Mouse (Mus musculus): Measurements from ENCODE around the gene Grin3b. TPM values are rescaled to one million over a fixed set of nuclear protein-coding genes. Genes with fewer than 3 reads are reported as not detected.

Grin3b gene
- polyA plus RNA-seq, 1 experiment from 2014 or later = 0.19 TPM

DNA sequence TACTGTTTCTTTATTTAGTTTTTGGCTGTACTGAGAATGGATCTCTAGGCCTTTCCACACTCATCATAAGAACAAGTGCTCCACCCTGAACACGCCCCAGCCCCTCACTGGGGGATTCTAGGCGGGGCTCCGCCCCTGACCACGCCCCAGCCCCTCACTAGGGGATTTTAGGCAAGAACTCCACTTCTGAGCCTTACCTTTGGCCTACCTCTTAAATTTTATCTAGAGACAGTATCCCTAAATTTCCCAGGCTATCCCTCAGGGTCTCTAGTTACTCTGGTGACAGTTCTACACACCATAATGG lies 54.5 kb downstream of the Grin3b start:
- H3K36me3 ChIP-seq (ENCODE audit: control insufficient read depth, insufficient read depth, low read length) = no peaks in the 10 kb centered on the region
- no peak overlapping the region for H3K4me2 ChIP-seq
- peaks cover 6% of the 10 kb centered on the region for H3K4me1 ChIP-seq (ENCODE audit: control insufficient read depth, insufficient read depth, low read length)
- ATAC-seq (replicated peaks; ENCODE audit: insufficient number of reproducible peaks, low FRiP score, low TSS enrichment) = no peak
- no peak overlapping the region for H3K9ac ChIP-seq (ENCODE audit: low read depth, low read length)
- H3K27ac ChIP-seq (ENCODE audit: low read depth, low read length) = no peak overlapping the region
- WGBS (ENCODE audit: insufficient replicate concordance) = 61% methylated on average over 4 of the region's 4 CpGs
- no peak overlapping the region for H3K4me3 ChIP-seq (ENCODE audit: low read depth, low read length)
- H3K27me3 ChIP-seq (ENCODE audit: control insufficient read depth, insufficient read depth, low read length) = no peaks in the 10 kb centered on the region
- H3K9me3 ChIP-seq (replicated peaks; ENCODE audit: control insufficient read depth, low read length) = no peaks in the 10 kb centered on the region

DNA sequence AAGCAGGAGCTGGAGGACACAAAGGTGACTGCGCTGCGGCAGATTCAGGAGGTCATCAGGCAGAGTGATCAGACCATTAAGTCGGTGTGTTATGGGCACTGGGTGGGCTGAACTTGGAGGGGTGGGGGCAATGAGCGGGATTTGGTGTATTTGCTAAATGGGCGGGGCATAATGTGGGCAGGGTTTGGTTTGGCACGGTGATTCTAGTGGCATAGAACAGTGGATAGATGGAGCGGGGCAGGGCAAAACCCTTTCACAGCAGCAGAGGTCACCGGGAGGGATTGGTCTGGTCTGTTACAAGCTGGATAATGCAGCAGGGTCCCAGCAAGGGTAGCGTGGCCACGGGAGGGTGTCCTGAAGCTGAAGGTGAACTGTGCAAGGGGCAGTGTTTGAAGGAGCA lies 54.9 kb downstream of the Grin3b start:
- Histone ChIP-seq H3K36me3 (ENCODE audit: control insufficient read depth, insufficient read depth, low read length) (no peaks in the 10 kb centered on the region), H3K4me1 (ENCODE audit: control insufficient read depth, insufficient read depth, low read length) (0 out of 2 replicates have a peak, but pooled peaks cover 2% of the 10 kb centered on the region), H3K27me3 (ENCODE audit: control insufficient read depth, insufficient read depth, low read length) (no peaks in the 10 kb centered on the region), H3K9ac (ENCODE audit: low read depth, low read length) (no peak overlapping the region), H3K4me3 (ENCODE audit: low read depth, low read length) (no peak overlapping the region), H3K4me2 (no peak overlapping the region), H3K9me3 (replicated peaks; ENCODE audit: control insufficient read depth, low read length) (no peaks in the 10 kb centered on the region), H3K27ac (ENCODE audit: low read depth, low read length) (no peak overlapping the region)
- WGBS (ENCODE audit: insufficient replicate concordance) = 82% methylated on average over 10 of the region's 10 CpGs
- no peak for ATAC-seq (replicated peaks; ENCODE audit: insufficient number of reproducible peaks, low FRiP score, low TSS enrichment)

DNA sequence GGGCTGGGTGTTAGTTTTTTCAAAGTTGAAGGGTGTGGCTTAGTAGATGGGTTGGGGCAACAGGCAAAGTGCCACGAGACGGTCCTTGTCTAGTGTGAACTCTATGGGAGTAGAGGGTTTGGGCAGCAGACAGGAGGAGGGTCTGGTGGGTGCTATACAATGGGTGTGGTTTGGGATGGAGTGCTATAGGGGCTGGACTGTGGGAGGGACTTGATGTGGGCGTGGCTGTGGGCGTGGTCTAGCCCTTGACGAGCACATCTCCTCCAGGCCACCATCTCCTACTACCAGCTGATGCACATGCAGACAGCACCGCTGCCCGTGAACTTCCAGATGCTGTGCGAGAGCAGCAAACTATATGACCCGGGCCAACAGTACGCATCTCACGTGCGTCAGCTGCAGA lies 55.4 kb downstream of the Grin3b start:
- no peaks in the 10 kb centered on the region for H3K9me3 ChIP-seq (replicated peaks; ENCODE audit: control insufficient read depth, low read length)
- H3K36me3 ChIP-seq (ENCODE audit: control insufficient read depth, insufficient read depth, low read length) = no peaks in the 10 kb centered on the region
- no peak overlapping the region for H3K27ac ChIP-seq (ENCODE audit: low read depth, low read length)
- H3K4me3 ChIP-seq (ENCODE audit: low read depth, low read length) = no peak overlapping the region
- H3K4me1 ChIP-seq (ENCODE audit: control insufficient read depth, insufficient read depth, low read length) = no peaks in the 10 kb centered on the region
- 0 out of 2 replicates have a peak, but pooled peaks have one; percentile 13 for ATAC-seq (replicated peaks; ENCODE audit: insufficient number of reproducible peaks, low FRiP score, low TSS enrichment)
- H3K9ac ChIP-seq (ENCODE audit: low read depth, low read length) = no peak overlapping the region
- no peaks in the 10 kb centered on the region for H3K27me3 ChIP-seq (ENCODE audit: control insufficient read depth, insufficient read depth, low read length)
- no peak overlapping the region for H3K4me2 ChIP-seq
- WGBS (ENCODE audit: insufficient replicate concordance) = 56% methylated on average over 12 of the region's 12 CpGs

Other genes starting within 250 kb of the Grin3b start
- gene Polrmt, start 224.1 kb upstream of the Grin3b start, polyA plus RNA-seq (2014; fragmentation: Nextera tagmentation; extraction: Ambion mirVana) = 22.7 and 23.6 TPM in 2 replicates
- 0.26 TPM in 1 of 2 replicates, not detected in the other for gene Fgf22, start 215.6 kb upstream of the Grin3b start, polyA plus RNA-seq (2014; fragmentation: Nextera tagmentation; extraction: Ambion mirVana)
- 63.1 and 69.0 TPM in 2 replicates for gene Rnf126, start 203.8 kb upstream of the Grin3b start, polyA plus RNA-seq (2014; fragmentation: Nextera tagmentation; extraction: Ambion mirVana)
- gene Fstl3, start 193.4 kb upstream of the Grin3b start, polyA plus RNA-seq (2014; fragmentation: Nextera tagmentation; extraction: Ambion mirVana) = 11.4 TPM in 2 replicates
- not detected in 2 replicates for gene Prss57, start 179.8 kb upstream of the Grin3b start, polyA plus RNA-seq (2014; fragmentation: Nextera tagmentation; extraction: Ambion mirVana)
- gene Palm, start 177.1 kb upstream of the Grin3b start, polyA plus RNA-seq (2014; fragmentation: Nextera tagmentation; extraction: Ambion mirVana) = 66.6 and 70.1 TPM in 2 replicates
- 0.63 and 0.89 TPM in 2 replicates for gene Misp, start 149.7 kb upstream of the Grin3b start, polyA plus RNA-seq (2014; fragmentation: Nextera tagmentation; extraction: Ambion mirVana)
- 112 TPM in 2 replicates for gene Ptbp1, start 116.3 kb upstream of the Grin3b start, polyA plus RNA-seq (2014; fragmentation: Nextera tagmentation; extraction: Ambion mirVana)
- gene Prtn3, start 96.2 kb upstream of the Grin3b start, polyA plus RNA-seq (2014; fragmentation: Nextera tagmentation; extraction: Ambion mirVana) = 2.5 and 3.9 TPM in 2 replicates
- 14.1 and 14.3 TPM in 2 replicates for gene Plppr3, start 96.1 kb upstream of the Grin3b start, polyA plus RNA-seq (2014; fragmentation: Nextera tagmentation; extraction: Ambion mirVana)
- 0.31 and 0.49 TPM in 2 replicates for gene Elane, start 84.5 kb upstream of the Grin3b start, polyA plus RNA-seq (2014; fragmentation: Nextera tagmentation; extraction: Ambion mirVana)
- gene Cfd, start 79.9 kb upstream of the Grin3b start, polyA plus RNA-seq (2014; fragmentation: Nextera tagmentation; extraction: Ambion mirVana) = not detected in 2 replicates
- 30.9 and 32.0 TPM in 2 replicates for gene Med16, start 61.8 kb upstream of the Grin3b start, polyA plus RNA-seq (2014; fragmentation: Nextera tagmentation; extraction: Ambion mirVana)
- 8.1 TPM in 1 of 2 replicates, not detected in the other for gene Gm26602, start 59.9 kb upstream of the Grin3b start, polyA plus RNA-seq (2014; fragmentation: Nextera tagmentation; extraction: Ambion mirVana)
- gene Kiss1r, start 53.7 kb upstream of the Grin3b start, polyA plus RNA-seq (2014; fragmentation: Nextera tagmentation; extraction: Ambion mirVana) = 0.15 and 0.31 TPM in 2 replicates
- gene R3hdm4, start 49.5 kb upstream of the Grin3b start, polyA plus RNA-seq (2014; fragmentation: Nextera tagmentation; extraction: Ambion mirVana) = 87.6 and 89.2 TPM in 2 replicates
- gene Arid3a, start 43.7 kb upstream of the Grin3b start, polyA plus RNA-seq (2014; fragmentation: Nextera tagmentation; extraction: Ambion mirVana) = 4.3 and 12.7 TPM in 2 replicates
- 89.8 and 97.6 TPM in 2 replicates for gene Wdr18, start 10.6 kb upstream of the Grin3b start, polyA plus RNA-seq (2014; fragmentation: Nextera tagmentation; extraction: Ambion mirVana)
- 12.8 and 15.6 TPM in 2 replicates for gene Tmem259, start 13.6 kb downstream of the Grin3b start, polyA plus RNA-seq (2014; fragmentation: Nextera tagmentation; extraction: Ambion mirVana)
- gene Cnn2, start 17.9 kb downstream of the Grin3b start, polyA plus RNA-seq (2014; fragmentation: Nextera tagmentation; extraction: Ambion mirVana) = 405 and 420 TPM in 2 replicates
- gene Abca7, start 25.8 kb downstream of the Grin3b start, polyA plus RNA-seq (2014; fragmentation: Nextera tagmentation; extraction: Ambion mirVana) = 2.1 and 2.8 TPM in 2 replicates
- gene Arhgap45, start 45.9 kb downstream of the Grin3b start, polyA plus RNA-seq (2014; fragmentation: Nextera tagmentation; extraction: Ambion mirVana) = 6.2 and 7.5 TPM in 2 replicates
- gene Polr2e, start 69.1 kb downstream of the Grin3b start, polyA plus RNA-seq (2014; fragmentation: Nextera tagmentation; extraction: Ambion mirVana) = 160 and 182 TPM in 2 replicates
- gene Gpx4, start 76.5 kb downstream of the Grin3b start, polyA plus RNA-seq (2014; fragmentation: Nextera tagmentation; extraction: Ambion mirVana) = 711 and 729 TPM in 2 replicates
- 8.4 and 9.6 TPM in 2 replicates for gene Sbno2, start 134.9 kb downstream of the Grin3b start, polyA plus RNA-seq (2014; fragmentation: Nextera tagmentation; extraction: Ambion mirVana)
- gene Stk11, start 145.1 kb downstream of the Grin3b start, polyA plus RNA-seq (2014; fragmentation: Nextera tagmentation; extraction: Ambion mirVana) = 16.5 and 20.0 TPM in 2 replicates
- 772 and 785 TPM in 2 replicates for gene Atp5d, start 167.9 kb downstream of the Grin3b start, polyA plus RNA-seq (2014; fragmentation: Nextera tagmentation; extraction: Ambion mirVana)
- 2.5 and 2.7 TPM in 2 replicates for gene Cbarp, start 170.1 kb downstream of the Grin3b start, polyA plus RNA-seq (2014; fragmentation: Nextera tagmentation; extraction: Ambion mirVana)
- gene Midn, start 177.6 kb downstream of the Grin3b start, polyA plus RNA-seq (2014; fragmentation: Nextera tagmentation; extraction: Ambion mirVana) = 29.5 and 31.9 TPM in 2 replicates
- gene Cirbp, start 195.3 kb downstream of the Grin3b start, polyA plus RNA-seq (2014; fragmentation: Nextera tagmentation; extraction: Ambion mirVana) = 49.1 and 52.7 TPM in 2 replicates
- 9.6 and 12.4 TPM in 2 replicates for gene 1600002K03Rik, start 202.2 kb downstream of the Grin3b start, polyA plus RNA-seq (2014; fragmentation: Nextera tagmentation; extraction: Ambion mirVana)
- gene Efna2, start 208.8 kb downstream of the Grin3b start, polyA plus RNA-seq (2014; fragmentation: Nextera tagmentation; extraction: Ambion mirVana) = 13.9 and 14.8 TPM in 2 replicates